Mouse (Mus musculus): ENCODE results near the gene Ablim2.

DNA sequence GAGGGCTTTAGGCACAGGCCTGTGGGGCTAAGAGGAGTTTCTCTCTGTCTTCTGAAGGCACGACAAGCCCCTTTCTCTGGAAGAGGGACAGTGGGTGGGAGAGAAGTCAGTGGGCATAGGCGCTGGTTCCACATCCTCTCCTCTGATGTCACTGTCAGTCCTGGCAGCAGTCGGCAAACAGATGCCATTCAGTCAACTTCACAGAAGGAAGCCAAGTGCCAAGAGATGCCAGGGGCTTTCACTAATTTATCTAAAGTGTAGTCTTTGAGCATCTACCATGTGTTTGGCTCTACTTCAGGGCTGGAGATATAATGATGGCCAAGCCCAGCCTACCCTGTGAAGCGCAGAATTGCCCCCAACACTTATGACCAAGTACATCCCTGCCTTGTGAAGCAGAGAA, 95.8 kb downstream of the Ablim2 start:
- TF ChIP-seq CTCF (IDR thresholded peaks at IDR 0.05; ENCODE audit: extremely low read depth, insufficient read depth, low read length) (no peak), POLR2A (IDR thresholded peaks at IDR 0.05; ENCODE audit: extremely low read depth, insufficient read depth, low read length) (no peak)
